Mouse (Mus musculus) megakaryocyte, embryonic 14.5 days (primary cell): ENCODE measurements around the gene Sept9.

Experiments used
- FLI1 ChIP-seq: IDR thresholded peaks from 2 replicates; pipeline ENCODE4 v1.6.1; 2012; ENCODE audit warnings: low read length, inconsistent platforms, mixed read lengths
- GATA1 ChIP-seq: IDR thresholded peaks from 3 replicates; pipeline ENCODE4 v1.6.1; 2012; ENCODE audit warnings: mixed read lengths, low read length, inconsistent platforms, borderline replicate concordance

DNA sequence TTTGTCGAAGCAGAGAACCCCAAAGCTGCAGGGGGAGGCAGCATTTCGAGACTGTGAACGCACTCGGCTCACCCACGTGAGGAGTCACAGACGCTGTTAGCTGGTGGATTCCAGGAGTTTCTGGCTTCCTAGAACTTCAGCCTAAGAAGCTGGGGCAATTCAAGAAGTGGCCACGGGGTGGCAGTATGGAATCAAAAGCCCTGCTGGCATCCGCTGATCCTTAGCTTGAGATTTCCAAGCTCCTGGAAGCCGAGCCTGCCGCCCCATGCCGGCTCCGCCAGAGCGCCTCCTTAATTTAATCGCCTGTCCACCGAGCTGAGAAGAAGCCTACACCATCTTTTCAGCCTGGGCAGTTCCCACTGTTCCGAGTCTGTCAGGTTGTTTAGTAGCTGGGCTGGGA lies 185.4 kb downstream of the Sept9 start:
- no peak for TF ChIP-seq GATA1
- no peak for TF ChIP-seq FLI1
